Mouse (Mus musculus) adrenal gland, postnatal 36 days (tissue): ENCODE data around the gene Il21r. TPM values are rescaled to one million over a fixed set of nuclear protein-coding genes. Genes with fewer than 3 reads are reported as not detected.

Experiments used
- DNase-seq, 2 experiments: peaks; one replicate each; pipeline ENCODE4 v3.0.0; 2021; ENCODE audit warnings: mixed read lengths in 1 of 2
- long read RNA-seq, 2 experiments: library from polyadenylated mRNA; stranded (forward); transcript quantifications; one replicate each; pipeline ENCODE4 v2.0.0; 2021; ENCODE audit warnings: borderline sequencing depth in 2 of 2
- total RNA-seq, 2 experiments: library from RNA; stranded (reverse); gene quantifications; 2 replicates each; pipeline ENCODE4 v1.2.3; 2021

Gene Il21r
- under 1 TPM; 0.43 to 0.56 TPM for total RNA-seq
- long read RNA-seq, experiment 1 = 0 reads
- long read RNA-seq, experiment 2, partial matches to known transcripts = 0 of 1 reads
- long read RNA-seq, experiment 2, other reads (novel, unspliced or antisense) = 0 of 1 reads

- DNase-seq = no peak
Measured at GRCm38 (mm10) chr7:125603185-125603631, at the start of gene Il21r. Gene Il21r, plus strand, starts transcription at chr7:125603429.

DNA sequence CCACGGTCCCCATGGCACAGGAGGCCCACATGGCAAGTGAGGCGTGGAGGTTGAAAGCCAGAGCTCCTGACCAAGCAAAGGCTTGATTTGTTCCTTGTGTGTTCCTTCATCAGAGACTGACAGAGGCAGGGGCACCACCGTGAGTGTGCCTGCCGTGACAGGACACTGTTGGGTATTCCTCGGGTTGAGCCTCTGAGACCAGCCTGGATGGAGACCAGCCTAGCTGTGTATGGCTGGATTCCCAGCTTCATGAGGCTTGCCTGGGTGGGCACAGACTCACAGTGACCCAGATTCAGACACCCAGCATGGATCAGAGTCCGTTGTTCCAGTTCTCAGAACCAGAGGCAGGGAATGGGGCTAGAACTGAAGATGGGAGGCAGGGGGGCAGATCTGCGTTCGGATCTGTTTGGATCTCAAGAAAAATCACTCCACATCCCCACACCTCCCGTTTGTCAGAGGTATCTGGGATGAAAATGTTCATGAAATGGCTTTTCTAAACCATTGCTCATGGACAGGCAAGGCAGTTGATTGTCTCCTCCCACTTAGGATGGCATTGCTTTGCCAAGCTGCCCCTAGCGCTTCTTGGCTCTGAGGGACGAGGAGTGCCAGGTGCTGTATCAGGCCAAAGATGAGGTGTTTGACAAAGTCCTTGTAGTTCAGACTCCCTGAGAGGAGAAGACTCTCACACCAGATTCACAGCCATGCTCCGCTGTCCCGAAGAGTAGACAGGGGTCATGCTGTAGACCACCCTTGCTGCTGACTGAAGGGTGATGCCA lies 49.4 kb upstream of the Il21r start:
- DNase-seq = peak in 1 of 2 experiments; percentile 24

DNA sequence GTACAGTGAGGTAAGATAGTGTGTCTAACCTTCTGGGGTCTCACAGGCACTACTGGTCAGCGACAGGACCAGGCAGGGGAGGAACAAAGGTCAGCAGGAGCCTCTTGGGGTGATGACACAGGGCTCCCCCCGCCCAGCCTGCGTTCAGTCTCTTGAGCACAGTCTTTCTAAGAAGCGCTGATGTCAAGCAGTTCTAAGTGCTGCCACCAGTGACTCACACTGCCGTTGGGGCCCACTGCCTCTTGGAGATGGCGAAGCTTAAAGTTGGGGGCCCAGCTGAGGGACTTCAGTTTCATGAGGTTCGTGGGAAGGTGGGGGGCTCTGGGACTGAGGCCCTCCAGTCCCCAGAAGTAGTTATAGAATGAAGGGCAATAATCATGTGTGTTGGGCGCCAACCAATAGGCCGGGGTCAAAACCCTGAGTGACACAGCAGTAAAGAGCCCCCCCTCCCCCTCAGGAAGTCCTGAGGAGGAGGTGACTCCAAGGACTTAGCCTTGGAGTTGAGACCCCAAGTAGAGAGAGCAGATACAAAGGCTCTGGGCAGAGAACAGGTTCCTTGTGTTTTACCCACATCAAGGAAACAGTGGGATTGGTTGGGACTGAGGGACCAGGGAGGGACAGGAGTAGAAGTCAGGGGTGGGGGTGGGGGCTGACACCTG lies 48.6 kb upstream of the Il21r start:
- peak in 1 of 2 experiments; percentile 52 for DNase-seq

- DNase-seq = peak in 1 of 2 experiments; percentile 25
Measured at GRCm38 (mm10) chr7:125555351-125555872, 47.8 kb upstream of the Il21r start.

GRCm38 (mm10) chr7:125556096-125556495 lies 47.1 kb upstream of the Il21r start:
- DNase-seq = peak in 1 of 2 experiments; percentile 4

DNA sequence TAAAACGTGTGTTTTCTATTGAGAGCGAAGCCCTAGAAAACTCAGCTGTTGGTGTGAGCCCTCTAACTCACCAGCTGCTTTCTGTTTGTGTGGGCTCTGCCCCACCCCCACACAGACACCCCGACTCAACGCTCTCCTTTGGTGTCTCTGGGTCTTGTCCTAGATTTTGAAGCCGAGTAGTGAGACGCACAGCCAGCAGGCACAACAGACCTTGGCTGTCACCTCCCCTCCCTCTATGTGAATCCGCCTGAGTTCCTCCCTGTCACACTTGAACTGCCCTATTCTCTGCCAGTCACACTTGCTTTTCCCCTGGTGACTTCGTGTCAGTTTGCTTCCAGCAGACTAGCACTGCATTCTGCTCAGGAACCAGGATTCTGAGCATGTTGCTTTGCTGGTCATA lies 46.4 kb upstream of the Il21r start:
- DNase-seq = peak in 1 of 2 experiments; percentile 20

DNA sequence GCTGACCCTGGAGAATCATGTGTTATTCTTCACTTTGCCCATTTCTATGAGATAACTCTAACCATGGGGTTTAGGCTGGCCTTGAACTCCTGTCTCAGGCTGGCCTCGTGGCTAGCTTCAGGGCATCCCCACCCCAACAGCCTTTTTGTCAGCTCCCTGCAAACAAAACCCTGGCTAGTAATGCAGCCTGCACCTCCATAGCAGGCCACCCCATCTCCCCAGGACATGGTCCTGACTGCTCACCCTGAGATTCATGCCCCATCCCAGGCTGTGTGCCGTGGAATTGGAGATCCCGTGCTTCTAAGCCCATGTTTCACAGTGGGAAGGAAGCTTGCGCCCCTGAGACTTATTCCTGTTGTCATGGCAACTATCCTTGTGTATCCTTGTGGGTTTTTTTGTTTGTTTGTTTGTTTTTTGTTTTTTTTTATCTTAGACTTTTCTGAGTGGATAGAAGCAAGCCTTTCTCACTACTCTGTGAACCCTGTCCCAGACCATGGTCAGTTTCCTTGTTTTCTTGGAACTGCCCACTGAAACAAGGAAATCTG lies 44.8 kb upstream of the Il21r start:
- DNase-seq = peak in 1 of 2 experiments; percentile 17

DNA sequence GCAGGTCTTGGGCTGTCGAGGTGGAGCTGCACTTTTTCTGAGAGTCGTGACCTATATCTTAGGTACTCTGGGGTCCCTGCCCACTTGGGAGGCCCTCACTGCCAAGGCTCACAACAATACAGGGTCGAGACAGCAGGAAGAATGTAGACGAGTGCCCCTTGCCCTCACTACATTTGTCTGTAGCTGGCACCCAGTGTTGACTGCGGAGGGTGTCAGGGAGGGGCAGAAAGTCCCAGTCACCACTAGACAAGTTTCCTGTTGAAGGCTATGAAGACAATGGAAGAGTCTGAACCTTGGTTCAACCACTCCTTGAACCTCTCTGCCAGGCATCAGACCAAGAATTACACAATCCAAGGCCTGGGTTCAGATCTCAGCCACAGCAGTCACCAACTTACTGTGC lies 44.2 kb upstream of the Il21r start:
- DNase-seq = peak in 1 of 2 experiments; percentile 30

- DNase-seq = peak in 1 of 2 experiments; percentile 13
Measured at GRCm38 (mm10) chr7:125559537-125559936, 43.7 kb upstream of the Il21r start.

DNA sequence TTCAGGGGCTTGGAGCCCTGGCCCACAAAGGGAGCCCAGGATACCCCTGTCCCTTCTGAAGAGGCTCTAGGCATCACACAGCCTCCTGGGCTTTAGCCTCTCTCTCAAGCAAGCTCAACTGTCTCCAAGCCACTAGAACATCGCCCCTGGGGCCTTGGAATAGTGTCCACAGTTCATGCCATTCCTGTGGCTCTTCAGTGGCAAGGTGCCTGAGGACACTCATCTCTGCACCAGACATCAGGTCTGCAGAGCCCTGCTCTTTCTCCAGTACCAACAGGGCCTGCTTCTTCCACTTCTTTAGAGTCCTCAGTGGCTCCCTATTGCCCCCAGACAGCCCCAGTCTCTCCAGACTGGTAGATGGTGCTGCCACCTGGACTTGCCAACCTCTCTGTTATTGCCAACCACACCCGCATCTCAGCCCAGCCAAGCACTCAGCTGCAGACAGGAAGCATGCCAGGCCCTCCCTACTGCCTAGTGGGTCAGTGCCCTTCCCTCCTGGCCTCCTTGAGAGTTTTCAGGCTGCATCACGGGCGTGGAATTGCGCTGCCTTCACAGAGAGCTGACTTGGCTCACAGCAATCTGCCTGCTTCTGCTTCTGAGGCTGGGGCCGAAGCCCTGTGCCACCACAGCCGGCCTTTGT lies 43.0 kb upstream of the Il21r start:
- DNase-seq = peak in 1 of 2 experiments; percentile 64

GRCm38 (mm10) chr7:125561085-125561690 lies 42.0 kb upstream of the Il21r start:
- peak; percentile 96 for DNase-seq

- no peak for DNase-seq
Measured at GRCm38 (mm10) chr7:125562413-125562812, 40.8 kb upstream of the Il21r start.

DNA sequence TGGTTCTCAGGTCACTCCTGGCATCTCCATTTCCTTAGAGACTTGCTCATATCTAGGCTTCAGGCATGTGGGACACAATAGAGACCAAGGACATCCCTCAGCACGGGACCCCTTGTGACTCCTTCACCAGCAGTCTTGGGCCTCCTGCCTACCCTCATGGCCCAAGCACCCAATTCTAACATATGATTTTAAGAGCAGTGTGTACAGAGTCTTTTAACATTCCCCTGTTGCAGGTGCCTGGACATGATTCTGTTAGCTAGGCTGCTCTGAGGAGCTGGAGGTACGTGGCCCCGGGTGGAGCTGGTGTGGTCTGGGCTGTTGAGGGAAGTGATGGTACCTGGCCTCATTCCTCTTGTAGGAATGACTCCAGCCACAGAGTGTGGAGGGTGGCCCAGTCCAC lies 40.1 kb upstream of the Il21r start:
- no peak for DNase-seq

DNA sequence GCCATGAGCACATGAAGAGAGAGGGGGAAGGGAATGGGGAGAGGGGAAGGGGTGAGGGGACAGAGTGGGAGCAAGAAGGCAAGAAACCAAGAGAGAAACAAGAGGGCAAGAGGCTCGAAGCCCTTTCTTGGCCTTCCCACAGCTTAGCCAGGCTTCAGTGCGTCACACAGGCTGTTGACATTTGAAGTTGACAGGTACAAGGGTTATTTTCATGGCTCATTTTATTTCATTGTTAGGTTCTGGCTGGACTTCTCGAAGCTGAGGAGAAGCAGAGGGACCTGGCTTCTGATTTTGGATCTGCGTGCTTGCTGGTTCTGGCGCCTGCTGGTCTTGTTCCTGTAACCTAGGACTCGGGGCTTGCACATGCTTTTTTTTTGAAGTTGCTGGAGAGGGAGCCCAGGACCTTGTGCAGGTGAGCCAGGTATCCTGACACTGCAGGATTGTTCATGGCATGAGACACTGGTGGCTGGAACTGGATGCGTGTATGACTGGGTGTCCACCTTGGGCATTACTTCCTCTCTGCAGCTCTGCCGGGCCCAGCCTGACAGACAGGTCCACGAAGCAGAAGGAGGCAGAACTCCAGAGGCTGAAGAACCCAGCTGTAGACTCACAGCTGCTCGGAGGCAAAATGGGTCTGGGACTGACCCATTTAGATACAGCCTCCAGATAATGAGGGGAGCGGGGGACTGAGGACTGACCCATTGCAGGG lies 38.8 kb upstream of the Il21r start:
- DNase-seq = peak in 1 of 2 experiments; percentile 14

GRCm38 (mm10) chr7:125565516-125566285 lies 37.5 kb upstream of the Il21r start:
- DNase-seq = peak; percentile 77 to 83

- peak in 1 of 2 experiments; percentile 5 for DNase-seq
Measured at GRCm38 (mm10) chr7:125566420-125566819, 36.8 kb upstream of the Il21r start.

- no peak for DNase-seq
Measured at GRCm38 (mm10) chr7:125568888-125569287, 34.3 kb upstream of the Il21r start.

- no peak for DNase-seq
Measured at GRCm38 (mm10) chr7:125571891-125572290, 31.3 kb upstream of the Il21r start.

DNA sequence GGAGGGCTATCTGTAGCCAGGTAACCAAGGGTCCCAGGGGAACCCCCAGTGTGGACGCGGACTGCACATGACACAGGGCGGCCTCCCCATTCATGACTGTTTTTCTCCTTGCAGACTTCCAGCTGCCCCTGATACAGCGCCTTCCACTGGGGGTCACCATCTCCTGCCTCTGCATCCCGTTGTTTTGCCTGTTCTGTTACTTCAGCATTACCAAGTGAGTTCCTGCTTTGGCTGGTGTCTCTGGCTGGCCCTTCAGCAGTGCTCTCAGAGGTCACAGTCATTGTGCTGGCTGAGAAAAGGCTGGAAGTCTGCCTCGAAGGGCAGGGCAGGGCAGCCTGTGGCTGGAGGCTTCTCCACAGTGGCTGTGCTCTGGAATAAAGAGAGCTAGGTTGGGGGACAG lies 30.5 kb upstream of the Il21r start:
- DNase-seq = no peak

GRCm38 (mm10) chr7:125573849-125574248 lies 29.4 kb upstream of the Il21r start:
- no peak for DNase-seq
